Mouse (Mus musculus): Measurements from ENCODE around the gene Pigb. TPM values are rescaled to one million over a fixed set of nuclear protein-coding genes. Genes with fewer than 3 reads are reported as not detected.
"Not testable (repeated sequence)": the region's sequence is repeated elsewhere in the genome, so short reads cannot be mapped to it uniquely, and the experiment has no call there.

Pigb gene
- polyA plus RNA-seq (2015; fragmentation: Nextera tagmentation; extraction: Ambion mirVana), result 12.1 and 14.7 TPM in 2 replicates

GRCm38 (mm10) chr9:73040080-73040479 lies at the start of gene Pigb:
Gene Pigb, minus strand, starts transcription at chr9:73040378.
- H3K27me3 ChIP-seq (ENCODE audit: control insufficient read depth, insufficient read depth, low read depth, low read length), result no peaks in the 10 kb centered on the region
- 28% methylated on average over 6 of the region's 6 CpGs for WGBS
- H3K4me2 ChIP-seq (ENCODE audit: low read depth, low read length), result peak within 1 kb of the TSS; percentile 95
- peak within 1 kb of the TSS; percentile 96 for H3K4me3 ChIP-seq (ENCODE audit: low read length)
- H3K9me3 ChIP-seq (ENCODE audit: control insufficient read depth, low read length), result no peaks in the 10 kb centered on the region
- peaks cover 16% of the 10 kb centered on the region for H3K4me1 ChIP-seq (replicated peaks; ENCODE audit: control insufficient read depth, insufficient read depth, low read length)
- no peaks in the 10 kb centered on the region for H3K36me3 ChIP-seq (ENCODE audit: control insufficient read depth, insufficient read depth, low read length)
- H3K9ac ChIP-seq (ENCODE audit: low read length), result peak within 1 kb of the TSS; percentile 93
- ATAC-seq (ENCODE audit: low read depth), result no peak
- peak within 1 kb of the TSS; percentile 83 for H3K27ac ChIP-seq (ENCODE audit: low read length)

- Histone ChIP-seq H3K36me3 (ENCODE audit: control insufficient read depth, insufficient read depth, low read length) (no peaks in the 10 kb centered on the region), H3K4me2 (ENCODE audit: low read depth, low read length) (peak overlapping the region; percentile 31; the same call in 1 of the 2 replicates), H3K27ac (ENCODE audit: low read length) (peak overlapping the region; percentile 86)
Observed at GRCm38 (mm10) chr9:73089222-73089920, 49.2 kb upstream of the Pigb start.

GRCm38 (mm10) chr9:73087581-73087980 lies 47.4 kb upstream of the Pigb start:
- ATAC-seq (ENCODE audit: low read depth), result no peak

More at GRCm38 (mm10) chr9:73089222-73089920, 49.2 kb upstream of the Pigb start:
- peak; percentile 82 for ATAC-seq (ENCODE audit: low read depth)
- Histone ChIP-seq H3K9ac (ENCODE audit: low read length) (peak overlapping the region; percentile 28; the same call in 1 of the 2 replicates), H3K4me3 (ENCODE audit: low read length) (no peak overlapping the region), H3K4me1 (replicated peaks; ENCODE audit: control insufficient read depth, insufficient read depth, low read length) (peaks cover 11% of the 10 kb centered on the region; the same call in 1 of the 2 replicates), H3K9me3 (ENCODE audit: control insufficient read depth, low read length) (no peaks in the 10 kb centered on the region), H3K27me3 (ENCODE audit: control insufficient read depth, insufficient read depth, low read depth, low read length) (no peaks in the 10 kb centered on the region)
- WGBS, result 43% methylated on average over 16 of the region's 16 CpGs

GRCm38 (mm10) chr9:73087121-73087520 lies 46.9 kb upstream of the Pigb start:
- Histone ChIP-seq H3K4me3 (ENCODE audit: low read length) (no peak overlapping the region), H3K4me2 (ENCODE audit: low read depth, low read length) (0 out of 2 replicates have a peak overlapping the region, but pooled peaks have one; percentile 17), H3K9me3 (ENCODE audit: control insufficient read depth, low read length) (no peaks in the 10 kb centered on the region), H3K9ac (ENCODE audit: low read length) (no peak overlapping the region), H3K4me1 (replicated peaks; ENCODE audit: control insufficient read depth, insufficient read depth, low read length) (peaks cover 11% of the 10 kb centered on the region; the same call in 1 of the 2 replicates), H3K27me3 (ENCODE audit: control insufficient read depth, insufficient read depth, low read depth, low read length) (no peaks in the 10 kb centered on the region), H3K36me3 (ENCODE audit: control insufficient read depth, insufficient read depth, low read length) (no peaks in the 10 kb centered on the region), H3K27ac (ENCODE audit: low read length) (no peak overlapping the region)
- ATAC-seq (ENCODE audit: low read depth), result no peak
- 40% methylated on average over 8 of the region's 8 CpGs for WGBS

More at GRCm38 (mm10) chr9:73087581-73087980, 47.4 kb upstream of the Pigb start:
- H3K36me3 ChIP-seq (ENCODE audit: control insufficient read depth, insufficient read depth, low read length), result no peaks in the 10 kb centered on the region
- no peak overlapping the region for H3K27ac ChIP-seq (ENCODE audit: low read length)
- H3K9me3 ChIP-seq (ENCODE audit: control insufficient read depth, low read length), result no peaks in the 10 kb centered on the region
- H3K4me3 ChIP-seq (ENCODE audit: low read length), result no peak overlapping the region
- WGBS, result 59% methylated on average over 5 of the region's 5 CpGs
- peaks cover 11% of the 10 kb centered on the region; the same call in 1 of the 2 replicates for H3K4me1 ChIP-seq (replicated peaks; ENCODE audit: control insufficient read depth, insufficient read depth, low read length)
- no peaks in the 10 kb centered on the region for H3K27me3 ChIP-seq (ENCODE audit: control insufficient read depth, insufficient read depth, low read depth, low read length)
- no peak overlapping the region for H3K4me2 ChIP-seq (ENCODE audit: low read depth, low read length)
- no peak overlapping the region for H3K9ac ChIP-seq (ENCODE audit: low read length)

GRCm38 (mm10) chr9:73085845-73086244 lies 45.7 kb upstream of the Pigb start:
- no peaks in the 10 kb centered on the region for H3K36me3 ChIP-seq (ENCODE audit: control insufficient read depth, insufficient read depth, low read length)
- no peaks in the 10 kb centered on the region for H3K9me3 ChIP-seq (ENCODE audit: control insufficient read depth, low read length)
- H3K9ac ChIP-seq (ENCODE audit: low read length), result no peak overlapping the region
- WGBS, result 48% methylated on average over 6 of the region's 6 CpGs
- no peak overlapping the region for H3K4me2 ChIP-seq (ENCODE audit: low read depth, low read length)
- no peak overlapping the region for H3K27ac ChIP-seq (ENCODE audit: low read length)
- no peaks in the 10 kb centered on the region for H3K27me3 ChIP-seq (ENCODE audit: control insufficient read depth, insufficient read depth, low read depth, low read length)
- peaks cover 11% of the 10 kb centered on the region; the same call in 1 of the 2 replicates for H3K4me1 ChIP-seq (replicated peaks; ENCODE audit: control insufficient read depth, insufficient read depth, low read length)
- H3K4me3 ChIP-seq (ENCODE audit: low read length), result no peak overlapping the region
- no peak for ATAC-seq (ENCODE audit: low read depth)

- no peak for ATAC-seq (ENCODE audit: low read depth)
- H3K4me1 ChIP-seq (replicated peaks; ENCODE audit: control insufficient read depth, insufficient read depth, low read length), result 0 out of 2 replicates have a peak, but pooled peaks cover 5% of the 10 kb centered on the region
- H3K4me2 ChIP-seq (ENCODE audit: low read depth, low read length), result no peak overlapping the region
Observed at GRCm38 (mm10) chr9:73083956-73084355, 43.8 kb upstream of the Pigb start.

GRCm38 (mm10) chr9:73082291-73083000 lies 42.3 kb upstream of the Pigb start:
- H3K4me3 ChIP-seq (ENCODE audit: low read length), result no peak overlapping the region
- no peaks in the 10 kb centered on the region for H3K27me3 ChIP-seq (ENCODE audit: control insufficient read depth, insufficient read depth, low read depth, low read length)
- no peaks in the 10 kb centered on the region for H3K36me3 ChIP-seq (ENCODE audit: control insufficient read depth, insufficient read depth, low read length)
- H3K9ac ChIP-seq (ENCODE audit: low read length), result no peak overlapping the region
- 0 out of 2 replicates have a peak, but pooled peaks cover 2% of the 10 kb centered on the region for H3K4me1 ChIP-seq (replicated peaks; ENCODE audit: control insufficient read depth, insufficient read depth, low read length)
- H3K4me2 ChIP-seq (ENCODE audit: low read depth, low read length), result no peak overlapping the region
- ATAC-seq (ENCODE audit: low read depth), result no peak
- 78% methylated on average over 8 of the region's 8 CpGs for WGBS
- H3K27ac ChIP-seq (ENCODE audit: low read length), result no peak overlapping the region
- no peaks in the 10 kb centered on the region for H3K9me3 ChIP-seq (ENCODE audit: control insufficient read depth, low read length)

More at GRCm38 (mm10) chr9:73083956-73084355, 43.8 kb upstream of the Pigb start:
- H3K27ac ChIP-seq (ENCODE audit: low read length), result no peak overlapping the region
- 53% methylated on average over 6 of the region's 6 CpGs for WGBS
- H3K9ac ChIP-seq (ENCODE audit: low read length), result no peak overlapping the region
- H3K9me3 ChIP-seq (ENCODE audit: control insufficient read depth, low read length), result no peaks in the 10 kb centered on the region
- no peaks in the 10 kb centered on the region for H3K36me3 ChIP-seq (ENCODE audit: control insufficient read depth, insufficient read depth, low read length)
- no peaks in the 10 kb centered on the region for H3K27me3 ChIP-seq (ENCODE audit: control insufficient read depth, insufficient read depth, low read depth, low read length)
- H3K4me3 ChIP-seq (ENCODE audit: low read length), result no peak overlapping the region

- Histone ChIP-seq H3K36me3 (ENCODE audit: control insufficient read depth, insufficient read depth, low read length) (no peaks in the 10 kb centered on the region), H3K9me3 (ENCODE audit: control insufficient read depth, low read length) (no peaks in the 10 kb centered on the region), H3K27me3 (ENCODE audit: control insufficient read depth, insufficient read depth, low read depth, low read length) (no peaks in the 10 kb centered on the region), H3K27ac (ENCODE audit: low read length) (no peak overlapping the region), H3K4me3 (ENCODE audit: low read length) (no peak overlapping the region), H3K4me1 (replicated peaks; ENCODE audit: control insufficient read depth, insufficient read depth, low read length) (no peaks in the 10 kb centered on the region), H3K9ac (ENCODE audit: low read length) (no peak overlapping the region), H3K4me2 (ENCODE audit: low read depth, low read length) (no peak overlapping the region)
- ATAC-seq (ENCODE audit: low read depth), result no peak
- WGBS, result 57% methylated on average over 7 of the region's 7 CpGs
Observed at GRCm38 (mm10) chr9:73079801-73080325, 39.7 kb upstream of the Pigb start.

- not testable (repeated sequence) for H3K36me3 ChIP-seq (ENCODE audit: control insufficient read depth, insufficient read depth, low read length); H3K9ac ChIP-seq (ENCODE audit: low read length); H3K4me1 ChIP-seq (replicated peaks; ENCODE audit: control insufficient read depth, insufficient read depth, low read length); H3K9me3 ChIP-seq (ENCODE audit: control insufficient read depth, low read length); H3K4me2 ChIP-seq (ENCODE audit: low read depth, low read length); H3K4me3 ChIP-seq (ENCODE audit: low read length); H3K27ac ChIP-seq (ENCODE audit: low read length); H3K27me3 ChIP-seq (ENCODE audit: control insufficient read depth, insufficient read depth, low read depth, low read length); ATAC-seq (ENCODE audit: low read depth)
- WGBS, result 81% methylated on average over 11 of the region's 12 CpGs
Observed at GRCm38 (mm10) chr9:73079349-73079748, 39.2 kb upstream of the Pigb start.
